Mouse (Mus musculus) neutrophil, adult 59 days (primary cell): Measurements from ENCODE around the gene Alyref. TPM values are rescaled to one million over a fixed set of nuclear protein-coding genes. Genes with fewer than 3 reads are reported as not detected.

Experiments
- total RNA-seq, 2 experiments: library from RNA; stranded (reverse); gene quantifications; 1 replicate in 1 of 2; 2 replicates in 1 of 2; pipeline ENCODE4 v1.2.4; 2023

Alyref gene
- total RNA-seq: 100 to 1,000 TPM; 129 to 148 TPM

GRCm38 (mm10) chr11:120598283-120598989, at the start of gene Alyref, which contains the start of gene Anapc11:
Gene Alyref (minus strand): TSS chr11:120598365.
Gene Anapc11 (plus strand): TSS chr11:120598421.

DNA sequence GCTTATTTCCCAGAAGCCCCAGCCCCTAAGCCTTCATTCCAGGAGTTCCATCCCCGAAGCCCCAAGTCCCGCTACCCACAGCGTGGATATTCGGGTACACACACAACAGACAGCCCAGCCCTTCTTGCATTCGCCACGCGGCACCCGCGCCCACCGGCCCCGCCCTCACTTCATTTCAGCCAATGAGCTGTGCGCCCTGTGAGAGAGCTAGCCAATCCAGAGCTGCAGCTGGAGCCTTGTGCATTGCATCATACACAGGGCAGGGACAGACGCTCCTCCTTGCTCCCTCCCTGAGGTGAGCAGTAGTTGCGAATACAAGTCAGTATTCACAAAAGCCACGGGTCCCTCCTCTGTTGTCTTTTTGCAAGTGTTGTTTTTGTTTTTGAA, 45.4 kb upstream of the Alyref start, which contains the start of gene Pycr1:
Gene Pycr1, minus strand, starts transcription at position 169 of the 387 bp plus-strand sequence.

DNA sequence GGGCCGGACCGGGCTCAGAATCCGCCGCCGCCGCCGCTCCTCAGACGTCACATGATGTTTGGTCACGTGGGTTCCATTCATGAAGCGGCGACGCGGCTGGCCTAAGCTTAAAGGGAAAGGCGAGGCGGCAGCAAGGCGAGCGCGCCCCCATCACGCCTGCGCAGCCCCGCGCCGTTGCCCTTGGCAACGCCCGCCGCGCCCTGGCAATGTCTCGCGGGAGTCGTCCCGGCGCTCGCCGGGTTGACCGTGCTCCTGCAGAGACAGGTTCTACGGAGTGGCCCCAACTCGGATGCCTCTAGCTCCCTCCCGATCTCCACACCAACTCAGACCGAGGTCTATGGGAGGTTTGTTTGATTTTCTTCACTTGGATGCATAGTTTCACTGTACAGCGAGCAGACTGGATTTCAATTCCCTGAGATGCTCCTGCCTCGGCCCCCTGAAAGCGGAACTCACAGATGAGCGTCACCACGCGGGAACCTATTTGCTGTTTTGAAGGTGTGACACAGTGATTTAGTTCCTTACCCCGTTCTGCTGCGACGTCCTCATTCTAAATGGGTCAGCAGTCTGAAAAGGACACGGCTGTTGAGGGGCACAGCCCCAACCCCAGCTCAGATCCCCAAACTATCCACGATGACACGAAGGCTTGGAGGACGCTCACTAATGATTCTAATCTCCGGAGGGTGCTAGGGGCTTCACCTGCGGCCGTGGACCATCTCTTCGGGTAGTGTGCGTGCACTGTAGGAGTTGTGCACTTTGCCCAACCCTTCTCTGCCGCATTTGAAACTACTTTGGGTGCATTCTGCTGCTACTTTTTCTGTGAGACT, 35.6 kb upstream of the Alyref start, which contains the start of gene Mafg:
Gene Mafg, minus strand, starts transcription at position 81 of the 824 bp plus-strand sequence.

GRCm38 (mm10) chr11:120625152-120625775, 27.1 kb upstream of the Alyref start, which contains the start of gene Sirt7:
Gene Sirt7 (minus strand): TSS chr11:120625240.

GRCm38 (mm10) chr11:120617519-120618112, 19.5 kb upstream of the Alyref start, which contains the start of gene Pcyt2:
Gene Pcyt2 (minus strand): TSS chr11:120617936.

DNA sequence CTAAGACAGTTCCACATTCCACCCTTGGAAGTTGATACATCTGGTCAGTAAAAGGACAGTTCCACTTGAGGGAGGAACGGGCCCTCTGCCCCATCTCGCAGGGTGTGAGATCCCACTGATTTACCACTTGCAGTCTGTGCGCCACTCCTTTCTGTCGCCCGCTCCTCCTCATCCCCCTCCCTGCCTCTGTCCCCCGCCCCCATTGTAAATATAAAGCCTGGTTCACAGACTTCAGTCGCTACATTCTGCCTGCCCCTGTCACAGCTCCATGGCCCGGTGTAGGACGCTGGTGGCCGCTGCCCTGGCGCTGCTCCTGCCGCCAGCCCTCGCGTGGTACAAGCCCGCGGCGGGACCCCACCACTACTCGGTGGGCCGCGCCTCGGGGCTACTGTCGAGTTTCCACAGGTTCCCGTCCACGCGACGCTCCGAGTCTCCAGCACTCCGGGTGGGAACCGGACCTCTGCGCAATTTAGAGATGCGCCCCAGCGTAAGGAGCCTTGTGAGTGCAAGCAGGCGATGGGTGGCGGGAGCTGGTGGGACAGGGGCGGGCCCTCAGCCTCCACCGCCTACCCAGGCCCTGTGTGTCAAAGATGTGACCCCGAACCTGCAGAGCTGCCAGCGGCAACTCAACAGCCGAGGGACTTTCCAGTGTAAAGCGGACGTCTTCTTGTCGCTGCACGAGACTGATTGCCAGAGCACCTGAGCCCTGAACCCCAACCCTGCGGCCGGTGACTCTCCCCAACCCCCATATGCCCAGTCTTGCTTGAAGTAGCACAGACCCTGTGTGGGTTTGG, 10.3 kb upstream of the Alyref start, which contains the start of gene Npb:
Gene Npb, plus strand, starts transcription at position 237 of the 794 bp plus-strand sequence.

GRCm38 (mm10) chr11:120581490-120582267, 16.5 kb downstream of the Alyref start, which contains the start of gene Arhgdia:
Gene Arhgdia (minus strand): TSS chr11:120581624.

GRCm38 (mm10) chr11:120572752-120573584, 25.2 kb downstream of the Alyref start, which contains the start of gene P4hb:
Gene P4hb (minus strand): TSS chr11:120573253.

DNA sequence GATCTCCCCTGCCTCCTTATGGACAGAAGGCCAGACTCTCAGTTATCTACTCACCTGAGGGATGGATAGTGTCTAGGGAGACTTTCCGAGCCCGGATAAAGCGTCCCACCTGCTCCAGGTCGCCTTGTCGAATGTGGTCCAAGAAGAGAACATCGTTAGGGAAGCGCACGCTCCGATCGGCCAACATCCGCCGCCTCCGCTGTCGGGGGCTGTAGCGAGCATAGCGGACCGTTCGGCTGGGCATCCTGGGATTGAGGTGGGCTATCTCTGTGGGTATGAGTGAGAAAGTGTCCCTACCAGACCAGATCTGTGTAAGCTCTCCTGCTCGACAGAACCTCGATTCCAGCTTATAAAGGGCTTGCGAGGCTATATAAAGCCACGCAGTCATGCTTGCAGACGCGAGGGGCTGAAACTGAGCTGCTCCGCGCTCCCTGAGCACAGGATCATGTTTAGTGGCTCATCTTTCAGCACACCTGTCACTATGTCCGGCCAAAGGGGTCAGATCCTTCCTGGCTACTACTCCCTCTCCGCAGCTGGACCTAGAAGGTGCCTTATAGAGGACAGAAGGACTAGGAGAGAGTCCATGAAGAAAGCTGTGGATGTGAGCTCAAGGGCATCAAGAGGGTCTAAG, 47.2 kb downstream of the Alyref start, which contains the start of gene Ppp1r27:
Gene Ppp1r27, minus strand, starts transcription at position 323 of the 631 bp plus-strand sequence.

GRCm38 (mm10) chr11:120549168-120549945, 48.8 kb downstream of the Alyref start, which contains the start of gene Mcrip1:
Gene Mcrip1 (minus strand): TSS chr11:120549727.

Other genes with a start within 250 kb of the Alyref start
- gene Actg1, start 249.8 kb downstream of the Alyref start, total RNA-seq: 1,000 to 10,000 TPM; 3,512 to 3,572 TPM
- 1 to 10 TPM in 1 of 2 experiments, not detected in 1; 1.3 TPM for gene Fscn2, start 236.8 kb downstream of the Alyref start, total RNA-seq
- 10 to 100 TPM; 14.7 to 20.0 TPM for gene Faap100, start 219.6 kb downstream of the Alyref start, total RNA-seq
- 10 to 100 TPM; 46.4 to 49.1 TPM for gene Nploc4, start 160.7 kb downstream of the Alyref start, total RNA-seq
- gene Tspan10, start 155.7 kb downstream of the Alyref start, total RNA-seq: under 1 TPM in 1 of 2 experiments, not detected in 1; 0.22 TPM
- not detected for gene Pde6g, start 144.9 kb downstream of the Alyref start, total RNA-seq
- gene Oxld1, start 140.3 kb downstream of the Alyref start, total RNA-seq: 1 to 10 TPM; 5.2 to 6.9 TPM
- gene Ccdc137, start 140.2 kb downstream of the Alyref start, total RNA-seq: 10 to 100 TPM in 1 of 2 experiments, 1 to 10 TPM in 1; 9.3 to 11.5 TPM
- 1 to 10 TPM; 8.2 to 9.5 TPM for gene Arl16, start 130.8 kb downstream of the Alyref start, total RNA-seq
- 10 to 100 TPM; 15.7 to 20.7 TPM for gene Mrpl12, start 113.8 kb downstream of the Alyref start, total RNA-seq
- gene Slc25a10, start 106.5 kb downstream of the Alyref start, total RNA-seq: 10 to 100 TPM; 12.5 to 13.2 TPM
- gene Gcgr, start 67.7 kb downstream of the Alyref start, total RNA-seq: not detected
- 10 to 100 TPM; 28.5 to 32.8 TPM for gene Mcrip1, start 48.6 kb downstream of the Alyref start, total RNA-seq
- not detected for gene Ppp1r27, start 47.2 kb downstream of the Alyref start, total RNA-seq
- 100 to 1,000 TPM; 250 to 293 TPM for gene P4hb, start 25.1 kb downstream of the Alyref start, total RNA-seq
- 100 to 1,000 TPM; 404 to 468 TPM for gene Arhgdia, start 16.7 kb downstream of the Alyref start, total RNA-seq
- gene Anapc11, start 56 bp upstream of the Alyref start, total RNA-seq: 10 to 100 TPM; 51.5 to 52.9 TPM
- 1 to 10 TPM in 1 of 2 experiments, not detected in 1; 1.3 TPM for gene Npb, start 10.1 kb upstream of the Alyref start, total RNA-seq
- gene Pcyt2, start 19.6 kb upstream of the Alyref start, total RNA-seq: 10 to 100 TPM; 33.2 to 34.6 TPM
- 100 to 1,000 TPM; 117 to 133 TPM for gene Sirt7, start 26.9 kb upstream of the Alyref start, total RNA-seq
- 100 to 1,000 TPM; 143 to 148 TPM for gene Mafg, start 35.2 kb upstream of the Alyref start, total RNA-seq
- 1 to 10 TPM; 1.3 to 2.7 TPM for gene Pycr1, start 45.4 kb upstream of the Alyref start, total RNA-seq
- not detected for gene Myadml2, start 49.8 kb upstream of the Alyref start, total RNA-seq
- gene Notum, start 62.8 kb upstream of the Alyref start, total RNA-seq: 1 to 10 TPM in 1 of 2 experiments, not detected in 1; 1.8 TPM
- 10 to 100 TPM; 79.9 to 88.5 TPM for gene Aspscr1, start 74.6 kb upstream of the Alyref start, total RNA-seq
- 10 to 100 TPM; 35.5 to 36.7 TPM for gene Cenpx, start 115.4 kb upstream of the Alyref start, total RNA-seq
- 10 to 100 TPM; 11.7 to 15.4 TPM for gene Lrrc45, start 115.6 kb upstream of the Alyref start, total RNA-seq
- under 1 TPM in 1 of 2 experiments, not detected in 1; 0.67 TPM for gene Rac3, start 123.1 kb upstream of the Alyref start, total RNA-seq
- gene Dcxr, start 128.9 kb upstream of the Alyref start, total RNA-seq: 10 to 100 TPM in 1 of 2 experiments, 1 to 10 TPM in 1; 6.2 to 12.1 TPM
- 10 to 100 TPM in 1 of 2 experiments, 1 to 10 TPM in 1; 4.7 to 10.3 TPM for gene Cbr2, start 133.7 kb upstream of the Alyref start, total RNA-seq
- 10 to 100 TPM; 42.1 to 54.6 TPM for gene Hmga1b, start 164.4 kb upstream of the Alyref start, total RNA-seq
- gene Rfng, start 185.8 kb upstream of the Alyref start, total RNA-seq: 10 to 100 TPM; 12.8 to 14.4 TPM
- gene Gps1, start 185.9 kb upstream of the Alyref start, total RNA-seq: 10 to 100 TPM; 32.3 to 47.8 TPM
- 10 to 100 TPM; 31.9 to 38.5 TPM for gene Dus1l, start 198.0 kb upstream of the Alyref start, total RNA-seq
- gene Fasn, start 226.2 kb upstream of the Alyref start, total RNA-seq: 10 to 100 TPM; 22.3 to 24.3 TPM